Mouse (Mus musculus) megakaryocyte-erythroid progenitor cell, adult 5-6 weeks (primary cell): ENCODE measurements at regions not wholly inside any gene's neighbourhood (a gene's known extent, or its start where the extent isn't known, plus 50 kb on each side); places are given as distances from the start of the nearest gene placed in this dataset.
A peak's percentile ranks its signal among the peaks of the same experiment; 100 is the strongest.

Experiments
- ATAC-seq: replicated peaks from 2 replicates; pipeline ENCODE4 v1.8.0; 2016; ENCODE audit warnings: mild to moderate bottlenecking, inconsistent platforms; ENCODE audit not compliant: severe bottlenecking, poor library complexity, low FRiP score, low TSS enrichment

DNA sequence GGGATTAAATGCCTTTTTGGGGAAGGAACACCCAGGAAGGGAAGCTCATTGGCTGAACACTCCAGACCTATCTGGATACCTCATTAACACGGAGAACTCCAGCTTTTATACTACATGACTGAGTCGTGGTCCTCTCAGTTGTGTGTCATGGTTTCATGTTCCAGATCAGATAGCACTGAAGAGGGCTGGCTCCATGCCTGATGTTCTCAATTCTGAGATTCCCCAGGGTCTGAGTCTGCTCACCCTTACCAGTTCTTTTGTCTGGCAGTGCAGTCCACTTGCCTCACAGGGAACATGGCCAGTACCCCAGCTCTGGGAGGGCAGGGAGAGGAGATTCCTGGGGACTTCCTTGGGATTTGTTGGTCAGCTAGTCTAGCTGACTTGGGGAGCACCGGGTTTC is 372.0 kb downstream of the Cd83 start:
- ATAC-seq: no peak

- ATAC-seq: no peak
These were observed 372.7 kb downstream of the Cd83 start for GRCm38 (mm10) chr13:44157236-44157635.

DNA sequence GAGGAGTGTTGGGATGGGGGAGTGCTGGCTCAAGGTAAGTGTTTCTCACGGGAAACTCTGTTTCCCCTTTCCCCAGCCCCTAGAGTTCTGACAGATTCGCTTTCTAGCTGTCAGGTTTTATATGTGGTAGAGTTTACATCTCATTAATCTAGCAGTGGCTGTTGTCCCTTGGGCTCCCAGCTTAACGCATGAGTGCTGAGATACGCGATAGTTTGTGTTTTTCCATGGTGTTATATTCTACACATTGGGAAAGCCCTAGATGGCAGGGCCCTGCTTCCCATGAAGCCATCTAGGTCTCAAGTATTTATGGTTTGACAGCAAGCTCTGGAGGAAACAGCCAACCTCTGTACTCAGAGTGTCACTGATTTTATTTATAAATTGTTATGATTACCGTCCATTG is 373.8 kb downstream of the Cd83 start:
- no peak for ATAC-seq

DNA sequence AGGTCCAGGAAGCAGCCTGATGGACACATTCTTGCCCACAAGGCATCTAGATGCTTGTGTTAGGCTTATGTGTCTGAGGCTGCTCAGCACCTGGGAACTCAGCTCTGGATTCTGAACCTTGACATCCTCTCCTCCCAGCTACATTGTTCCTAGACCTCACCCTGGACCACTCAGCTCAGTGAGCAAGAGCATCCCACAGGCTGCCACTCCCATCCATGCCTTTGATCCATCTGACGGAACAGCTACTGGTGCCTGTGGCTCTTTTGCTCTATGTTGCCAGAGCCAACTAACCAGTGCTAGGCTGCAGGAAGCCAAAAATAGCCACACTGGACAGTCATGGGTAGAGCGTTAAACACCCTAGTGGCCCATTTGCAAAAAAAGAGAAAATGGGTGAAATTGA is 374.8 kb downstream of the Cd83 start:
- ATAC-seq: no peak

DNA sequence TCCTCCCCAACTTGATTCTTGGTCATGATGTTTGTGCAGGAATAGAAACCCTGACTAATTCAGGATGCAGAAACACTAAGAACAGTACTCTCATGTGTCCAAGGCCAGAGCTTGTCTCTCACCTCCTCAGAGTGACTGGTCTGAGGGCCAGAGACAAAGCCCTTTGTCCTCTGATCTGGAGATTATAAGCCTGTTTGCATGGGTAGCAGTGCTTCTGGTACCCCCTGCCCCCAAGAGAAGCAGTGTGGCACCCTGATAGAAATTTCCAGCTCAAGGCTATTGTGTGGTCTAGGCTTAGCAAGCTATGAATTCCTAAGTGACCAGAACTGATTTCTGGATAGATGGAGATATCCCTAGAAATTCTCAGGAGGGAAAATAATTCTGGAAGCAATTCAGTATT is 380.2 kb downstream of the Cd83 start:
- ATAC-seq: no peak

GRCm38 (mm10) chr13:44167186-44167585 is 382.6 kb downstream of the Cd83 start:
- no peak for ATAC-seq

GRCm38 (mm10) chr13:44168186-44168585 is 383.6 kb downstream of the Cd83 start:
- no peak for ATAC-seq

DNA sequence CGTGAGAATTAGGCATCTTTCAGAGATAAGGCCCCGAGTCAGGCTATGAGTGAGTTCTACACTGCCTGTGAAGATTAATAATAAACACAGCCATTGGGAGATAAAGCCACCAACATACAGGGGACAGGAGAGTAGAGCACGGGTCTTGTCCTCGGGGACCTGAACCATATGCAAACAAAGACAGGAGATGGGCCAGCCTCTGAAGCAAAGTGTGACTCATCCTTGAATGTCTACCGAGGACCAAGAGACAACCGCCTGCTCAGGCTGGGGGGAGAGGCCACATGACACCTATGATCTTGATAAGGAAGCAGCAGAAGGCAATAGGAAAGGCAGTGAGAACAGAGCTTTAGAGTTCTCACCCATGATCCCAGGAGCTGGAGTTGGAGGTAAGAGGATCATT is 387.1 kb downstream of the Cd83 start:
- ATAC-seq: no peak

GRCm38 (mm10) chr13:44172701-44173100 is 388.1 kb downstream of the Cd83 start:
- peak; percentile 52; the same call in 1 of the 2 replicates for ATAC-seq

- ATAC-seq: no peak
These were observed 389.7 kb downstream of the Cd83 start for GRCm38 (mm10) chr13:44174236-44174635.

GRCm38 (mm10) chr13:44175300-44176036 is 390.9 kb downstream of the Cd83 start:
- no peak for ATAC-seq

GRCm38 (mm10) chr13:44176121-44176520 is 391.5 kb downstream of the Cd83 start:
- ATAC-seq: no peak

GRCm38 (mm10) chr13:44178006-44178405 is 393.4 kb downstream of the Cd83 start:
- ATAC-seq: no peak

GRCm38 (mm10) chr13:44180384-44180783 is 395.8 kb downstream of the Cd83 start:
- no peak for ATAC-seq

GRCm38 (mm10) chr13:44182544-44183191 is 398.1 kb downstream of the Cd83 start:
- ATAC-seq: no peak

GRCm38 (mm10) chr13:44195365-44195764 is 410.8 kb downstream of the Cd83 start:
- no peak for ATAC-seq

- ATAC-seq: peak; percentile 87
These were observed 421.5 kb downstream of the Cd83 start for GRCm38 (mm10) chr13:44206042-44206441.

DNA sequence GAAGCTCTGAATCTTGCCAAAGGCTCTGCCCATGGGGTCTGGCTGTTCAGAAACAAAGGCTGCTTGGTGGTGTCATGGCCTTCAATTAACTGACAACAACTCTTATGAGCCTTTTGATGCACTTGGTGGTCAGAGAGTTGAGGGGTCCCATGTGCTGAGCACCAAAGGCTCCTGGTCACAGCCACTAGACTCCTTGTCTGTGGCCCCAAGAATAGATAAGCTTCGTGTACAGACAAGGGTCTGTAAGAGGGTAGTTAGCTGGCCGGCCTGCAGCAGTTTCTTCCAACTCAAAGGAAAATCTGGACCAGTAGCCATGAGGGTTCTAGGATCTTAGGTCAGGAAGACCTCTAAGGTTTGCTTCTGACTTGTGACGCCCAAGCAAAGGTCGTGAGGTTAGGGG is 421.9 kb downstream of the Cd83 start:
- ATAC-seq: no peak

GRCm38 (mm10) chr13:44207400-44208005 is 422.9 kb downstream of the Cd83 start:
- ATAC-seq: no peak

- ATAC-seq: no peak
These were observed 424.5 kb downstream of the Cd83 start for GRCm38 (mm10) chr13:44209036-44209435.

DNA sequence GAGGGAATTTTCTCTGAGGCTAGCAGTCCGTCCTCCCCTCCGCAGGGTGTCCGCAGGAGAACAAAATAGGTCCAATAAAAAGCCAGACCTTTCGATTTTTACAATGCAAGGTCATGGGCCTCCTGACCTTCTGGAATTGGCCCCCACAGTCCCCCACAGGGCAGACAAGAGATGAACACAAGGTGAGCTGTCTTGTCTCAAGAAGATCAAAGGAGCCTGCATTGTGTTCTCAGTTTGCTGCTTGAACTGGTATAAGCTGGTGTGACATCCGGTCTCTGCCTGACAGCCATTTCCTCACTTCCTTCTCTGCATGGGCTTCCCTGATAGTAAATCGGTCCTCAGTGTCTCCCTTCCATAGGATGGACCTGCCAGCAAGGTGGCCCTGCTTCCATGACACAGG is 425.5 kb downstream of the Cd83 start:
- ATAC-seq: no peak
